Mouse (Mus musculus) midbrain, embryonic 14.5 days (tissue): Measurements from ENCODE around the gene Spem2. TPM values are rescaled to one million over a fixed set of nuclear protein-coding genes. Genes with fewer than 3 reads are reported as not detected.

Experiments used
- ATAC-seq: fragments of 200-750 bp; cut with Nextera tagmentation; 2 replicates; pipeline ENCODE4 v1.8.0; 2017; ENCODE audit warnings: moderate number of reproducible peaks, moderate library complexity; ENCODE audit not compliant: low FRiP score, low TSS enrichment
- DNase-seq: peaks from one replicate; pipeline ENCODE4 v3.0.0-alpha.2; 2015
- H3K27ac ChIP-seq: fragments of 300-500 bp; sonication (generic); replicated peaks from 2 replicates; pipeline ENCODE4 v1.5.1; 2014; ENCODE audit warnings: mild to moderate bottlenecking, low read depth, low read length, moderate library complexity
- H3K27me3 ChIP-seq: fragments of 300-500 bp; sonication (generic); 2 replicates; pipeline ENCODE4 v1.6.1; 2014; ENCODE audit warnings: low read length, control low read depth, mixed read lengths; ENCODE audit not compliant: control insufficient read depth, insufficient read depth
- H3K36me3 ChIP-seq: fragments of 300-500 bp; sonication (generic); 2 replicates; pipeline ENCODE4 v1.6.1; 2014; ENCODE audit warnings: low read length, control low read depth; ENCODE audit not compliant: control insufficient read depth, insufficient read depth
- H3K4me1 ChIP-seq: fragments of 300-500 bp; sonication (generic); 2 replicates; pipeline ENCODE4 v1.6.1; 2014; ENCODE audit warnings: mild to moderate bottlenecking, antibody characterized with exemption, low read length, control low read depth; ENCODE audit not compliant: control insufficient read depth, insufficient read depth
- H3K4me2 ChIP-seq: fragments of 300-500 bp; sonication (generic); 2 replicates; pipeline ENCODE4 v1.6.1; 2014; ENCODE audit warnings: mild to moderate bottlenecking, low read length, moderate library complexity
- H3K4me3 ChIP-seq: fragments of 300-500 bp; sonication (generic); replicated peaks from 2 replicates; pipeline ENCODE4 v1.5.1; 2014; ENCODE audit warnings: low read depth, low read length
- H3K9ac ChIP-seq: fragments of 300-500 bp; sonication (generic); replicated peaks from 2 replicates; pipeline ENCODE4 v1.6.1; 2014; ENCODE audit warnings: mild to moderate bottlenecking, low read length, moderate library complexity
- H3K9me3 ChIP-seq: fragments of 300-500 bp; sonication (generic); 2 replicates; pipeline ENCODE4 v1.6.1; 2016; ENCODE audit warnings: low read length, control low read depth, mixed read lengths; ENCODE audit not compliant: control insufficient read depth
- WGBS: fragments of 180-500 bp; shearing (Covaris S2); extraction: QIAGEN DNeasy Blood & Tissue Kit; methylation state at CpG from one replicate; pipeline ENCODE4 v1.1.7; 2014; 5-methylcytosine and 5-hydroxymethylcytosine counted together
- polyA plus RNA-seq: library from polyadenylated mRNA; unstranded; fragments of >200 nt; fragmentation: Nextera tagmentation; extraction: Ambion mirVana; gene quantifications from 2 replicates; pipeline ENCODE4 v1.2.1, GENCODE M21; 2014

Gene Spem2
- polyA plus RNA-seq, 1 experiment from 2014 or later: not detected

DNA sequence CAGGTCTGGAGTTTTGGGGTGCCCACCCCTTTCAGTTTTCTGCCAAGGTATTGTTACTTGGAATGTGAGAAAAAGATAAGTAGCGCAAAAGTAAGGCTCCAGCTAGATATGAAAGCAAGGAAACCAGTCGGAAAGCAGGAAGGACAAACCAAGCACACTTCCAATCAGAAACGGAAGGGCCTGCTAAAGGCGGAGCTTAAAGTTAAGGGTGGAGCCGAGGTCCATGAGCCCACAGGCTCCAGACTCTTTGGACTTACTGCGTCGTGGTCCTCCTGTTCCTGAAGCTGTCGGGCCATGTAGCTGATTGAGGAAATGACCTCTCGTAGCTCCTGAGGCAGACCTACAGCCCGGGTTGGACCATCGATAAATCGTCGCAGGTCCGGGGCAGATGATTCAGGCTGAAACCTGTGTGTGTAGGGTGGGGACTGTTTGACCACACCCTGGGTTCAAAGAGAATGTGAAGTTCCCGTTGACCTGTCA lies 33.4 kb downstream of the Spem2 start:
- Histone ChIP-seq H3K4me2 (no peak overlapping the region), H3K4me3 (no peak overlapping the region)

GRCm38 (mm10) chr11:69781828-69782227 lies 36.4 kb downstream of the Spem2 start:
- no peak for DNase-seq

More for the DNA sequence above, 33.4 kb downstream of the Spem2 start:
- ATAC-seq (no peak), DNase-seq (no peak)
- H3K27ac ChIP-seq: no peak overlapping the region
- H3K36me3 ChIP-seq: no peaks in the 10 kb centered on the region
- no peak overlapping the region for H3K9ac ChIP-seq
- no peaks in the 10 kb centered on the region for H3K4me1 ChIP-seq
- H3K27me3 ChIP-seq: no peaks in the 10 kb centered on the region
- no peaks in the 10 kb centered on the region for H3K9me3 ChIP-seq
- 51% methylated on average over 15 of the region's 15 CpGs for WGBS

GRCm38 (mm10) chr11:69778985-69779384 lies 39.3 kb downstream of the Spem2 start:
- Histone ChIP-seq H3K4me1 (no peaks in the 10 kb centered on the region), H3K27ac (no peak overlapping the region), H3K9me3 (no peaks in the 10 kb centered on the region), H3K4me2 (no peak overlapping the region), H3K9ac (no peak overlapping the region), H3K4me3 (no peak overlapping the region), H3K36me3 (peaks cover 13% of the 10 kb centered on the region), H3K27me3 (no peaks in the 10 kb centered on the region)
- DNase-seq (no peak), ATAC-seq (no peak)
- 54% methylated on average over 7 of the region's 7 CpGs for WGBS

More at GRCm38 (mm10) chr11:69781828-69782227, 36.4 kb downstream of the Spem2 start:
- no peak overlapping the region for H3K9ac ChIP-seq
- H3K27me3 ChIP-seq: no peaks in the 10 kb centered on the region
- no peak overlapping the region for H3K27ac ChIP-seq
- no peak overlapping the region for H3K4me2 ChIP-seq
- H3K36me3 ChIP-seq: peaks cover 8% of the 10 kb centered on the region
- ATAC-seq: no peak
- H3K4me3 ChIP-seq: no peak overlapping the region
- 40% methylated on average over 4 of the region's 4 CpGs for WGBS
- no peaks in the 10 kb centered on the region for H3K4me1 ChIP-seq
- H3K9me3 ChIP-seq: no peaks in the 10 kb centered on the region

GRCm38 (mm10) chr11:69778258-69778982 lies 39.8 kb downstream of the Spem2 start:
- H3K27me3 ChIP-seq: no peaks in the 10 kb centered on the region
- H3K4me3 ChIP-seq: no peak overlapping the region
- ATAC-seq (no peak), DNase-seq (no peak)
- 64% methylated on average over 23 of the region's 23 CpGs for WGBS
- H3K9ac ChIP-seq: no peak overlapping the region
- no peaks in the 10 kb centered on the region for H3K4me1 ChIP-seq
- H3K4me2 ChIP-seq: no peak overlapping the region
- no peaks in the 10 kb centered on the region for H3K9me3 ChIP-seq
- no peak overlapping the region for H3K27ac ChIP-seq
- peaks cover 13% of the 10 kb centered on the region for H3K36me3 ChIP-seq

- ATAC-seq (0 out of 2 replicates have a peak, but pooled peaks have one; percentile 11), DNase-seq (no peak)
- WGBS: 62% methylated on average over 26 of the region's 26 CpGs
- no peak overlapping the region for H3K4me3 ChIP-seq
- no peaks in the 10 kb centered on the region for H3K27me3 ChIP-seq
- no peak overlapping the region for H3K27ac ChIP-seq
- no peaks in the 10 kb centered on the region for H3K4me1 ChIP-seq
- no peaks in the 10 kb centered on the region for H3K9me3 ChIP-seq
- no peak overlapping the region for H3K9ac ChIP-seq
- H3K4me2 ChIP-seq: no peak overlapping the region
- H3K36me3 ChIP-seq: peaks cover 13% of the 10 kb centered on the region
These were observed 40.6 kb downstream of the Spem2 start for GRCm38 (mm10) chr11:69777504-69778257.

DNA sequence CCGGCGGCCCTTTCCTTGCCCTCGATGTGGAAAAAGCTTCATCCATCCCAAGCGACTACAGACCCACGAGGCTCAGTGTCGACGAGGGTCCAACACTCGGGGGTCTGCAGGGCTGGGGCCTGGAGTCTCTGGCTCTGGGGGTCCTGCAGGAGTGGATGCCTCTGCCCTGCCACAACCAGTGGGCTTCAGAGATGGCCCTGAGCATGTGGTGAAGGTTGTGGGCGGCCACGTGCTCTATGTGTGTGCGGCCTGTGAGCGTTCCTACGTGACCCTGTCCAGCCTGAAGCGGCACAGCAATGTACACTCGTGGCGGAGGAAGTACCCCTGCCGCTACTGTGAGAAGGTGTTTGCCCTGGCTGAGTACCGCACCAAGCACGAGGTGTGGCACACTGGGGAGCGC lies 41.8 kb downstream of the Spem2 start:
- Histone ChIP-seq H3K4me3 (no peak overlapping the region), H3K27me3 (no peaks in the 10 kb centered on the region), H3K9ac (no peak overlapping the region), H3K4me2 (no peak overlapping the region), H3K9me3 (no peaks in the 10 kb centered on the region), H3K27ac (no peak overlapping the region), H3K36me3 (peaks cover 13% of the 10 kb centered on the region), H3K4me1 (no peaks in the 10 kb centered on the region)
- 86% methylated on average over 20 of the region's 20 CpGs for WGBS
- ATAC-seq (no peak), DNase-seq (no peak)

GRCm38 (mm10) chr11:69775716-69776115 lies 42.5 kb downstream of the Spem2 start:
- ATAC-seq (no peak), DNase-seq (no peak)
- Histone ChIP-seq H3K4me2 (no peak overlapping the region), H3K27ac (no peak overlapping the region), H3K36me3 (peaks cover 16% of the 10 kb centered on the region), H3K9ac (no peak overlapping the region), H3K27me3 (no peaks in the 10 kb centered on the region), H3K9me3 (no peaks in the 10 kb centered on the region), H3K4me3 (no peak overlapping the region), H3K4me1 (no peaks in the 10 kb centered on the region)
- WGBS: 78% methylated on average over 10 of the region's 10 CpGs

DNA sequence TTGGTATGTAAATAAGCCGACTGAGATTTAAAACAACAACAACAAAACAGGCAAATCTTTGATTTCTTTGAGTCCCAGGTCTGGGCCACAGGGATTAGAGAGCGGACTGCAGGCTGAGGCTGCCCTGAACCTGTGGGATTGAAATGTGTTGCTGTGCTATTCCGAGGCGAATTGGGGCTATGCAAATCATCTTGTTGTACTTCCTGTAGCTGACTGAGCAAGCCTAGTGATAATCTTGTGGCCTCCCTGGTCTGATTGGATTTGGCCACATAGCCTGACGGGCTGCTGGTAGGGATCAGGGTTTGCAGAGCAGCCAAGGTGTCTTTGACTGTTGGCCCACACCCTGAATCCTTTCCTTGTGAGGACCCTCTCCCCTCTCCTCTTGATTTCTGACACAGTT lies 43.3 kb downstream of the Spem2 start:
- Histone ChIP-seq H3K27ac (no peak overlapping the region), H3K4me2 (no peak overlapping the region), H3K36me3 (peaks cover 17% of the 10 kb centered on the region), H3K9ac (no peak overlapping the region), H3K4me1 (no peaks in the 10 kb centered on the region), H3K27me3 (no peaks in the 10 kb centered on the region), H3K4me3 (no peak overlapping the region), H3K9me3 (no peaks in the 10 kb centered on the region)
- DNase-seq (no peak), ATAC-seq (no peak)
- 58% methylated on average over 5 of the region's 5 CpGs for WGBS

DNA sequence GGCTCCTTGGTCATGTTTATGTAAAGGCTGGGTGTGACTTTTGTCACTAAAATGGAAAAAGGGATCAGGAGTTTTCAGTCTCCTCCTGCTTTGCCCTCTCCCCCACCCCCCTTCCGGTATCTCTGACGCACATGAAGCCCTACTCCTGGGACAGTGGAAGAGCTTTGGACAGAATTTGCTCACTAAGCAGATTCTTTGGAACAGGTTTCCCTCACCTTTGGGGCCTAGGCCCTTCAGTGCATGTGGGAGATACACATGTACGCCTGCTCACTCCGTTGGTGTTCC lies 50.7 kb downstream of the Spem2 start:
- Histone ChIP-seq H3K4me2 (peak overlapping the region; percentile 68), H3K36me3 (0 out of 2 replicates have a peak, but pooled peaks cover 4% of the 10 kb centered on the region), H3K9ac (no peak overlapping the region), H3K4me1 (peaks cover 11% of the 10 kb centered on the region), H3K27me3 (no peaks in the 10 kb centered on the region), H3K4me3 (no peak overlapping the region; the same call in 1 of the 2 replicates), H3K27ac (no peak overlapping the region), H3K9me3 (no peaks in the 10 kb centered on the region)
- ATAC-seq: no peak
- WGBS: 70% methylated on average over 4 of the region's 4 CpGs
- no peak for DNase-seq
